Mouse (Mus musculus) c-Kit-positive CD71-positive TER-119-positive erythroid progenitor cells, embryonic 14.5 days (primary cell): ENCODE results near the gene Pdlim1.
A peak's percentile ranks its signal among the peaks of the same experiment; 100 is the strongest.

Experiments
- DNase-seq: peaks from one replicate; pipeline ENCODE4 v3.0.0-alpha.2; 2013; ENCODE audit warnings: low spot score

The Pdlim1 gene

GRCm38 (mm10) chr19:40283415-40283814 lies 11.8 kb upstream of the Pdlim1 start:
- DNase-seq = no peak

GRCm38 (mm10) chr19:40278372-40279023 lies 6.9 kb upstream of the Pdlim1 start:
- DNase-seq = no peak

- no peak for DNase-seq
These were observed 5.9 kb upstream of the Pdlim1 start for GRCm38 (mm10) chr19:40277494-40277893.

GRCm38 (mm10) chr19:40275401-40276188 lies 4.0 kb upstream of the Pdlim1 start:
- DNase-seq = no peak

- no peak for DNase-seq
These were observed 1.0 kb upstream of the Pdlim1 start for GRCm38 (mm10) chr19:40272674-40273073.

GRCm38 (mm10) chr19:40270351-40271307 lies 1.0 kb downstream of the Pdlim1 start:
- DNase-seq = peak; percentile 48

- DNase-seq = no peak
These were observed 2.1 kb downstream of the Pdlim1 start for GRCm38 (mm10) chr19:40269526-40269925.

- DNase-seq = no peak
These were observed 3.1 kb downstream of the Pdlim1 start for GRCm38 (mm10) chr19:40268493-40268892.

- DNase-seq = peak; percentile 34
These were observed 4.3 kb downstream of the Pdlim1 start for GRCm38 (mm10) chr19:40267380-40267779.

GRCm38 (mm10) chr19:40259485-40259884 lies 12.2 kb downstream of the Pdlim1 start:
- DNase-seq = no peak

- DNase-seq = no peak
These were observed 14.2 kb downstream of the Pdlim1 start for GRCm38 (mm10) chr19:40257396-40257795.

- no peak for DNase-seq
These were observed 15.1 kb downstream of the Pdlim1 start for GRCm38 (mm10) chr19:40256376-40257050.

- DNase-seq = no peak
These were observed 16.1 kb downstream of the Pdlim1 start for GRCm38 (mm10) chr19:40255561-40255960.

GRCm38 (mm10) chr19:40254741-40255140 lies 16.9 kb downstream of the Pdlim1 start:
- DNase-seq = no peak

- DNase-seq = no peak
These were observed 17.9 kb downstream of the Pdlim1 start for GRCm38 (mm10) chr19:40253768-40254167.

GRCm38 (mm10) chr19:40251115-40251514 lies 20.5 kb downstream of the Pdlim1 start:
- DNase-seq = no peak

- no peak for DNase-seq
These were observed 22.3 kb downstream of the Pdlim1 start for GRCm38 (mm10) chr19:40249352-40249751.

GRCm38 (mm10) chr19:40248476-40248875 lies 23.2 kb downstream of the Pdlim1 start:
- no peak for DNase-seq

- no peak for DNase-seq
These were observed 24.4 kb downstream of the Pdlim1 start for GRCm38 (mm10) chr19:40247268-40247666.

- DNase-seq = no peak
These were observed 24.9 kb downstream of the Pdlim1 start for GRCm38 (mm10) chr19:40246646-40247267.
